Mouse (Mus musculus): ENCODE results near the gene Ccl1. TPM values are rescaled to one million over a fixed set of nuclear protein-coding genes. Genes with fewer than 3 reads are reported as not detected.

The Ccl1 gene
- total RNA-seq, 2 experiments from 2014 or later, result not detected

- intact Hi-C loops (cut with DNase I), result no loop called here
- DNase-seq, result peak in 1 of 2 experiments; percentile 7
These were observed 165.9 kb downstream of the Ccl1 start for GRCm38 (mm10) chr11:82139492-82140094.

- no peak for DNase-seq
- intact Hi-C loops (cut with DNase I), result no loop called here
These were observed 169.3 kb downstream of the Ccl1 start for GRCm38 (mm10) chr11:82136196-82136595.

DNA sequence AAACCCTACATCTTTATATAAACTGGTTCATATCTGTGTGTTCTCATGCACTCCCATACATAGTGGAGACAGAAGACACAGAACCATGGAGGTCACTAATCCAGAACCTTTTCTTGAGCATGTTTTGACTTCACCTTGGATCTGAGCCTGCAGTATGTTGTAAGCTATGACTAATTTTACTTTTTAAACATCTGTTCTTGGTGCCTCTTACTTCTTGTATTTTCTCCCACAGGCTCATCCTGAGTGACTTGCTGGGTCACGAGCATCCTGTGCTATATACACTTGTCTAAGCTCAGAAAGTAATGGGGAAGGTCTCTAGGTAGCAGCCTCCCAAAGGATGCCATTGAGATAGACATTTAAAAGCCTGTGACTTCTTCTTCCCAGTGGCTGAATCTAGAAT lies 172.5 kb downstream of the Ccl1 start:
- intact Hi-C loops (cut with DNase I), result no loop called here
- DNase-seq, result no peak

Other genes with a start within 250 kb of the Ccl1 start
- gene Ccl11, start 247.9 kb downstream of the Ccl1 start, total RNA-seq (2021), result under 1 TPM; 0.54 to 0.79 TPM
- gene Ccl12, start 203.8 kb downstream of the Ccl1 start, total RNA-seq (2021), result under 1 TPM in 1 of 2 experiments, not detected in 1; 0.67 TPM
- gene Ccl8, start 190.5 kb downstream of the Ccl1 start, total RNA-seq (2021), result not detected
- gene Tmem132e, start 83.2 kb upstream of the Ccl1 start, total RNA-seq (2021), result under 1 TPM in 1 of 2 experiments, not detected in 1; 0.05 TPM